Mouse (Mus musculus) adrenal gland, postnatal 4 days (tissue): ENCODE results near the gene Ccl3. TPM values are rescaled to one million over a fixed set of nuclear protein-coding genes. Genes with fewer than 3 reads are reported as not detected.

Experiments
- DNase-seq, 2 experiments: peaks; one replicate each; pipeline ENCODE4 v3.0.0; 2021 to 2022; ENCODE audit warnings: low spot score in 2 of 2, mixed read lengths in 2 of 2
- long read RNA-seq, 2 experiments: library from polyadenylated mRNA; stranded (forward); transcript quantifications; one replicate each; pipeline ENCODE4 v2.0.0; 2021
- total RNA-seq, 2 experiments: library from RNA; stranded (reverse); gene quantifications; 2 replicates each; pipeline ENCODE4 v1.2.3; 2021

Gene Ccl3
- under 1 TPM in 1 of 2 experiments, not detected in 1; 0.56 TPM for total RNA-seq
- long read RNA-seq, experiment 1 = 0 reads
- long read RNA-seq, experiment 2 = 0 reads

- DNase-seq = no peak
Measured at GRCm38 (mm10) chr11:83649305-83649841, at the start of gene Ccl3. TSS of gene Ccl3 (minus strand) at chr11:83649355.

DNA sequence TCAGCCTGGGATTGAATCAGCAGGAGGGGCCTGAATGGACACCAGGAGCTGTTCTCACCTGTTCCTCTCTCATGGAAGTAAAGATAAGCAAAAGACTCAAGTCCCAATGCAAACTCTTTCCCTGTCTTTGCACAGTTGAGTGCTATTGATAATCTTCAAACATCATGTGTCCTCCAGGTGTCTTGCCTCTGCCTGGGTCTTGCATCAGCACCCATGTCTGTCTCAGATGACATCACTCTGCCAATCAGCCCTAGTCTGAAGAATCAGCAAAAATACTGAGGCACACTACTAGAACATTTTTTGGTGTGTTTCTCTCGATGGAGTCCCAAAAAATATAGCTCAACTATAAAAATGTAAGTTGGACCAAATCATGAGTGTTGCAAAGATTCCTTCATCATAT, 42.9 kb upstream of the Ccl3 start:
- DNase-seq = no peak

DNA sequence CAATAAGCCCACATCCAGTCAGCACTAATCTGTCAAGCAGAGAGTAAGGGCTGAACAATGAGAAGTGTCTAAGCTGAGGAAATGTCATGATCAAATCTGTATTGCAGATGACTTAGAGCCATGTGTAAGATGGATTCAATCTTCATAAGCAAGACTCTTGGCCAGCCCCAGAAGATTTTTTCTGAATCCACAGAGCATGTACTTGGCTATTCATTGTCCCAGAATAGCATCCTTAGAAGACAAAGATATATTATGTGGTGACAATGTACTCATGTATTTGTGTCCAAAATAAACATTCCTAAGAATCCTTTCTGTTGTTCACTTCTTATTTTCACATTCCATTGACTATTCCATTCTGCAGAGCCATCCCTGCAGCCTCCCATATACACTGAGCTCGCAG, 40.8 kb upstream of the Ccl3 start:
- DNase-seq = no peak

DNA sequence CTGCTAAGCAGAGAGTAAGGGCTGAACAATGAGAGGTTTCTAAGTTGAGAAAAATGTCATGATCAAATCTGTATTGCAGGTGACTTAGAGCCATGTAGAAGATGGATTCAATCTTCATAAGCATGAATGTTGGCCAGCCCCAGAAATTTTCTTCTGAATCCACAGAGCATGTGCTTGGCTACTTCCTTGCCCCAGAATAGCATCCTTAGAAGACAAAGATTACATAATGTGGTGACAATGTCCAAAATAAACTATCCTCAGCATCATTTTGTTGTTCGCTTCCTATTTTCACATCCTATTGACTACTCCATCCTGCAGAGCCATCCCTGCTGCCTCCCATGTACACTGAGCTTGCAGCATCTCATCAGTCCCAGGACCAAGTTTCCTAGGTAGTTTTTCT, 26.5 kb upstream of the Ccl3 start:
- DNase-seq = no peak

DNA sequence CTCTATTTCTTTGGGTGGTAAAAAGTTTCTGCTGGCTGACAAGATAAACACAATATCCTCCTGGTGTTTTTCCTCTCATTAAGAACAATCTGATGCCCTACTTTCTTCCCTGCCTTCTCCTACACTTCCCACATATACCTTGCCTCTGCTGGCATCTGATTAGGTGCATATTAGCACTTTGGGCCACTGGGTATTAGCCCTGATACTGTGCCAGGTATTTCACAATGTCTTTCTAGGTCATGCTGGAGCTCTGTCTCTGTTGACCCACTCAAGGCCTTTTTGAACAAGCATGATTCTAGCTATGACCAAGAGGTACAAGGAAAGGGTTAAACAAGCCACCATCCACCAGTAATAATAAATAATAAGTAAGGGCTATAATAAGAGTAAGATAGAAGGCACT, 22.6 kb upstream of the Ccl3 start:
- no peak for DNase-seq

- no peak for DNase-seq
Measured at GRCm38 (mm10) chr11:83663532-83663931, 14.4 kb upstream of the Ccl3 start.

DNA sequence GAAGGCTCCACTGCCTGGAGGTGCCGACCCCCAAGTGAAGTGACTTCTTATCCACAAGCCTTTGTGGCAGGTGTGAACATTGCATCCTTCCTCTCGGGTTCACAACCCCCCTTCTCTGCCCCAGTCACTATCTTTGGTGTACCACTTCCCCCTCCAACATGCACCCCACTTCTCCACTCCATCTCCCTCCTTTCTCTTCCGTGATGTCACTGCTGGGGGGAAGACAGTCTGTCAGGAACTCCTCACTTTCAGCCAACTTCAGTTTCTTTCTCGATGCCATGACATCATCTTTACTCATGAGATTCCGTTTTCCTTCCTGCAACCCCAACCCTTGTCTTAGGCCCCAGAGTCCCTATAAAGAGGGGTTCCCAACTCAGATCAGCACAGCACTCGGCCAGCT, 13.0 kb upstream of the Ccl3 start, which contains the start of gene Ccl4:
Gene Ccl4 (plus strand): TSS at position 381 of the 400 bp plus-strand sequence.
- no peak for DNase-seq

DNA sequence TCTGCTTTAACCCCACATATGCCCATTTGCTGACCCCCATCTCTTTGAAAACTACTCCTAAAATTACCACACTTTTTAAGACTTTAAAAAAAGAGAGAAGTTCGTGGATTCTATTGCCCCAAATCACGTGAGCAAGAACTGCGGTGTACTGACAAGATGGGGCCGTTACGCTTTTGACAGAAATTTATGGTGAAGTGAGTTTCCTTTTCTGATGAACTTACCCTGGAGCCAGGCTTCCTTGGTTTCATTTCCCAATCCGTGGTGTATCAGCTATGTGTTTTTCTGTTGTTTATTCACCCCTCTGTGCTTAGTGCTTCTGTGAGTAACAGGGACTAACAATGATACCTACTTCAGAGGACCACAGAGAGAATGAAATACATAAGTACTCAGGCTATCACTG, 9.6 kb upstream of the Ccl3 start:
- DNase-seq = no peak

DNA sequence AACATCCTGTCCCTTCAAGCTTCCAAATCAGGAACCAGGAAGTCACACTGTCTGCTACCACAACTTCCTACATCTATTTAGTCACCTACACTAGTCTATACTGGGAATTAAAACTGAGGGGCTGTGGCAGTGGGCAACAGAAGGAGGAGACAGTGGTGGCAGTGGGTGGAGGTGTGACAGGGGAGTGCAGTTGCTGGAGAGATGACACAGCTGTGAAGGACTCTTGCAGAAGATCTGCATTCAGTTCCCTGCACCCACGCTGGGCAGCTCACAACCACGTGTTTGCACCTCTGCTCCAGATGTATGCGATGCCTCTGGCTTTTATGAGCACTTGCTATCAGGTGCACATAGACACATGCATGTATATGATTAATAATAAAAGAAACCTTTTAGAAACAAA, 8.4 kb upstream of the Ccl3 start:
- no peak for DNase-seq

GRCm38 (mm10) chr11:83654606-83655005, 5.5 kb upstream of the Ccl3 start:
- DNase-seq = no peak

DNA sequence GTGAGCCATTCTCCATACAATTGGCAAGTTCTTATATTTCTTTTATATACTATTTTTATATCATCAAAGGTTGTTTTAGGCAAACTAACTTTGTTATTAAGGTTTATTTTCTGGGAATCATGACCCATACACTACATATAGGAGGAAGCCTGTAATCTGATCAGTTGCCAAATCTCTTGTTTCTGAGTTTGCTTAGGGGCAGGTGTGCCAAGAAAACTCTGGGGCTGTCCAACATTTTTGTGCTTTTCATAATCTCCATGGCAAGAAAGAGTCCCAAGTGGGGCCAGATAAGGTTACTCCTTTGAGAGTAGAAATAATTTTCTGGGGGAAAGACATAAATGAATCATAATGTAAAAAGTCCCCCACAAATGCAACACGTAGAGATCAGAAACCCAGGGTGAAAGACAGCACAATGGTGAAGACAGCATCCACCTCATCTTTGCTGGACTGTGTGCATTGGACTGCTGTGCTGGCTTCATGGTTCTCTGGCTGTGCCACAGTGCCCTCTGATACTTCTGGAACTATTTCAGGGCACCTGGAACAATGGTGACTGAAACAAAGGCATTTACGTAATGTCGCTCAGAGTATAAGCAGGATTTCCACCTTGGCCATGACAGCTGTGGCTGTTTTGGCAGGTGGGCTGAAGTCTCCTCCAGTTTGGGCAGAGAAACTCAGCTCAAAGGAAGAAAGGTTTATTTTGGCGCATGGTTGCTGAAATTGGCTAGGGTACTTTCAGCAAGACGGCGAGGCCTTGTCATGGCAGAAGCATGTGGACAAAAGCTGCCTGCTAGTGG, 2.6 kb downstream of the Ccl3 start:
- no peak for DNase-seq

GRCm38 (mm10) chr11:83645521-83645920, 3.6 kb downstream of the Ccl3 start, which contains the start of gene Rpl9-ps1:
TSS of gene Rpl9-ps1 (minus strand) at chr11:83645621.
- DNase-seq = no peak

DNA sequence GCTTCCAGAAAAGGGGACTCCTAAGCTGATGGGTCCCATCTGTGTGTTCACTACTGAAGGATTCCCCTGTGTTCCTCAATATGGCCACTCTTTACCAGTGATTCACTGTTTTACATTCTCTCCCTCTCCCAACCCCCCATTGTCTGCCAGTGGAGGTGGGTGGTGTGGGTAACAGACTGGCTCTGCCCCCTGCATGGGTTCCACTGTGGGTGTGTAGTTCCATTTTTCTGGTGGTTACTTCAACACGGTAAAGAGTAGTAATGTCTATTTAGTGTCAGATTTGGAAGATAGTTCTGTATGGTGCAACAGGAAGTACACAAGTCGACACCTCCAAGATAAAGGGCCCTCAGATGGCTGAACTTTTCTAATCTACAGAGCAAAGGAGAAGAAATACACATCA, 7.9 kb downstream of the Ccl3 start:
- no peak for DNase-seq

DNA sequence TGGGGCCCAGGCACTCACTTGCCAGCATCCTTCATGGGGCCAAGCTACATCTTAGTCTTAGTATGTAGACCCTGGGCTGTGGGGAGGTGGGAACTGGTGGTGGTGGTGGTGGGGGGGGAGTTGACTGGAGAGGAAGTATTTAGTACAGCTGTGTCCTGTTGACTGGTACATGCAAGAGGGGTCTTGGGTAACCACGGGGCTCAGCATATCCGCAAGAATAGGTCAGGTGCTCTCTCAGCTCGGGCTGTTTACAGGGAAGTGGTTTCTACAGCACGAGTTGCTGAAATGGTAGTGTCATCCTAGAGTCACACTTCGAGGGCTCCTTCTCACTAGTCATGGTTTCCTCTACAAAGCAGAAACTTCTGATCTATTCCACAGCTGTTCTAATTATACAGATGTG, 9.0 kb downstream of the Ccl3 start:
- DNase-seq = no peak

GRCm38 (mm10) chr11:83639533-83639932, 9.6 kb downstream of the Ccl3 start:
- no peak for DNase-seq

DNA sequence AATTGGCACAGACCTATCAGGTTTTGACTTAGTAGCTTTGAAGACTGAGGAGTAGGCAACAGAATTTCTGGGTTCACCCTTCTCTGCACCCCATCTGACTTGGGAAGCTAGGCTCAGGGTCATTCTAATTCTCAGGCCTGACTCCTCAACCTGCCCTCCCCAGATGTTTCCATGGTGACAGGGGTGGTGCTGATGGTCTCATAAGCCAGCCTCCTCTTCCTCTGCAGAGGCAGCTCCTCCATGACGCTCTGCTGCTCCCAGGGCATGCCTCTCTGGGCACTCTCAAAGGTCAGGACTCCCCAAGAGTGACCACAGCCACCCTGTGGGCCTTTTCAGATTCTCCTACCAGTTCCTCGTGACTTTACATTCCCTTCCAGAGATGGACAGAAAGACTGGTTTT, 10.2 kb downstream of the Ccl3 start:
- DNase-seq = no peak

GRCm38 (mm10) chr11:83636742-83637235, 12.4 kb downstream of the Ccl3 start:
- no peak for DNase-seq

- no peak for DNase-seq
Measured at GRCm38 (mm10) chr11:83634898-83635297, 14.3 kb downstream of the Ccl3 start.

- DNase-seq = no peak
Measured at GRCm38 (mm10) chr11:83634425-83634824, 14.7 kb downstream of the Ccl3 start.

DNA sequence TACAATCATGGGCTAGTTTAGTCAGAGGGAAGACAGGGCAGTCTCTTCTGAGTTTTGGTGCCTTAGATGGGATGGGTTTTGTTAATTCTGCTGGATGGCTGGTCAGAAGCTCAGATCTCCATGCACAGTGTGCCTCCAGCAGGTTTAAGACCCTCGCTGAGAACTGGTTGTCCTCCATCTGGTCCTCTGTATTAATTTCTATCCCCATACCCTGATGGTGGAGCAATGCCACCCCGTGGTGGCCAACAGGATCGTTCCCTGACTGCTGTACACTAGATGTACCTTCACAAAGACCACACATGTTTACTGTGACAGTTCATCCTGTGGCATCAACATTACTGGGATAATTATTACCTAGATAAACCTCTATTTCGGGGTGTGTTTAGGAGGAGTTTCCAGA, 16.4 kb downstream of the Ccl3 start:
- no peak for DNase-seq

GRCm38 (mm10) chr11:83631065-83631464, 18.1 kb downstream of the Ccl3 start:
- DNase-seq = no peak

GRCm38 (mm10) chr11:83630630-83631029, 18.5 kb downstream of the Ccl3 start:
- no peak for DNase-seq

DNA sequence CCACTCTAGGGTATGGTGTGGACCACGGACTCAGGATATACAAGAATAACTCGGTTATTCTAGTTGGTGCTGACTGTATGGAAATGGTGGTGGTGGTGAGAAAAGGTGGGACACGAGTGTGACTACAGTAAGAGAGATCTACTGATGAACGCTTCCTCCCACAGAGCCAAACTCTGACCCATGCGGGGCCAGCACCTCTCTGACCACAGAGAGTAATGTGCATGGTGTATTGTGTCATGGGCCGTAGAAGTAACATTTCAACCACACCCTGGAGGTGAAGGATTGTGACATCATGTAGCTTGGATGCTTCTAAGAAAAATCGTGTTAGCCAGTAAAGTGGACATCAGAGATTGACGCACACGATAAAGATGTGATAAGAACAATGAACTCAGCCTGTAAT, 20.3 kb downstream of the Ccl3 start:
- no peak for DNase-seq
